Mouse (Mus musculus) right cerebral cortex, adult 2 months (tissue): Measurements from ENCODE around the gene Crisp4.

Experiments used
- DNase-seq, 2 experiments: peaks; one replicate each; pipeline ENCODE4 v3.0.0; 2021 to 2022; ENCODE audit warnings: low spot score in 2 of 2

Gene Crisp4

DNA sequence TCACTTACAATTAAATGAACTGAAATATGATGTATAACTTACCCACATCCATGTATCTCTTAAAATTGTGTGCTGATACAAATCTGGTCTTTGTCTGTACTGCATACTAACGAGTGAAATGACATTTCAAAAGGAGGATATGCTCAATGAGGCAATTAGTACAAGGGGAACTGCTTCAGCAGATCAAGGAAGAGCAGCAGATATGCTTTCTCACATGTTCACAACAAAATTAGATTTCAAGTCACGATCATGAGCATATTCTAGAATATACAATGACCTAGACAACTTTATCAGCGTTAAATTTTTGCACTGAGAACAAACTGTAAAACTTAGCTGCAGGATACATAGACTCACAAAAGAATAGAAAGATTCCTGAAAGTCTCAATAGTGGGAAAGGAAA, at the start of gene Crisp4:
TSS of gene Crisp4 (minus strand) at position 101 of the 400 bp plus-strand sequence.
- no peak for DNase-seq

DNA sequence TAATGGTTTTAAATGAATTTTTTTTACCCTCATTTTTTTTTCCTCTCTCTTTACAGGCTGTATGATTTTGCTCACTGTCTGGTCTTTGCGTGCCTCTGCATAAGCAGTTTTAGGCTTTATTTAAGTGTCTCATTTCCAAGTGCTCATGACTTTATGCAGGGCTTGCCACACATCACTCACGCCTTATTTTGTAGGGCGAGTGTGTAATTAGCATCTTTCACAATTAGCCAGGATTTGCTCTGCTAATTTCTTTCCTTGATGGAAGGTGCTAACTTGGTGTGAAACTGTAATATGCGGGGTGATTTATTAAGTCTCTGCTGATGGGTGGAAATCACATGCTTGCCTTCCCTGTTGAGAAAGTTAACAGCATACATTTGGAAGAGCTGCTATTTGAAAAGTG, 46.0 kb upstream of the Crisp4 start:
- DNase-seq, result no peak

DNA sequence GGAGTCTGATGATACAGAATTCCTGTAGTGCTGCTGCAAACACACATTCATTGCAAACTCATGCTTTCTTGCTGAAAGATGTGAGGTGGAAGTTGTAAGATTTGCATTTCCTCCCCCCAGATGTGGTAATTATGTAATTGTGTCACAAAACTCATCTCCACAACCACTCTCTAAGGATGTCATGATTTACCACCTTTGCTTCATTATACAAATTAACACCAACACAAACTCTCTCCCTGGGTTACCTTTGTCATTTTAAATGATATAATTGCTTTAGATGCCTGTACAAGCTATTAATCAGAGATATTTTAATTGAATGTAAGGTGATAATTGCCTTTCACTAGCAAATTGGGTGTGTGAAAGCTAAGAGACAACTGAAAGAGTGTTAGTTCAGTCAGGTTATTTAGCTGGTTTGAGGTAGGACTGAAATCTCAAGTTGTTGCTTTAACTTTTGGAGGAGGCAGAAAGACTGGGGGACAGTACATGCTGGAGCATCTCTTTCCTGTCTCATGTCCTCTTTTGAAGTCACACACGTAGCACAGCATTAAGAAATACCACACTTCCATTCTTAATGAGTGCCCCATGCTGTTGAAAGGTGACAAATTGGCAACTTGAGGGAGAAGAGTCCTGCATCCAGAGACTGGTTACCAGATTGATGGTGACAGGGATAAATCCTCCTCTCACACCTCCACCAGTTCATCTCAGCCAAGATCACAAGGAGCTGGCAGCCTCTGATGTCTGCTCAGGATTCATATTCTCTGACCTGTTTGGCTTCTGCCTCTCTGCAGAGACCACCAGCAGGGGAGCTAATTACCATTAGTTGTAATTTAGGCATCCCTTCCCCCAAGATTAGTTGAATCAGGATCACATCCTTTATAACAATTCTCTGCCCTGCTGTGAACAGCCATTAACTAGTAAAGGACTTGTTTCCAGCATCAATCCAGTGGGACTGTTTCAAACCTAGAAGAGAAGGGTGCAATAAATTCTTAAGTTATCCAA, 45.3 kb upstream of the Crisp4 start:
- no peak for DNase-seq

DNA sequence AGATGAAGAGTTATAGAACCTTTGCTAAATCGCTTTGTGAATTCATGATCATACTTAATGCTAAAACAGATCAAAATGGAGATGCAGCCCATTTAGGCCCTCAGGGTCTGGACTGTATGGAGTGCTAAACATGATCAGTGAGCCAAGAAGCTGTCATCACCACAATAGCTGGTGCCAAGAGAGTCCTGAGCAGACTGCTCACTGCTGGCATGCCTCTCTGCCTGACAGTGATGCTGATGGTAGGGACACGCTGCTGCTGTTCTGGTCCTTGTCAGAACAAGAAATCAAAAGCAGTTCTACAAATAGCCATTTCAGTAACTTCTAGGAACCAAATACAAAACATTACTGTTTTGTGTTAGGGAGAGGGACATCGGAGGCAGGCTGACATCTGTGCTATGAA, 35.5 kb upstream of the Crisp4 start:
- DNase-seq, result peak; percentile 6 to 13

DNA sequence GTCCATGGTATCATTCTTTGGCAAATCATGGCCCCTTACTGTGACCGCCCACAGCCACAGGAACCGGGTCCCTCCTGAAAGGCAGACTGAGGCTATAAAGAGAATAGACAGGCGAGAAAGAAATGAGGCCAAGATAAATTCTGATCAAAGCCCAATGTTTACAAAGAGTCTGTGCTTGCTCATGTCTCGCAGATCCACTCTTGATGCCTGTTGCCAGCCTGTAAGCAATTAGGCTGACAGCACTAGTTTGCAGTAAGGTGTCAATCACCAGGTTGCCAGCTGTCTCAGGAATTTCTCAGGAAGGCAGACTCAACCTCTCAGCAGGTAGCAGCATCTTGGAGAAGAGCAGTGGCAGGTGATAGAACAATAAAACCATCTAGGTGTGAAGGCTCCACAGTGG, 24.9 kb upstream of the Crisp4 start:
- DNase-seq, result no peak

DNA sequence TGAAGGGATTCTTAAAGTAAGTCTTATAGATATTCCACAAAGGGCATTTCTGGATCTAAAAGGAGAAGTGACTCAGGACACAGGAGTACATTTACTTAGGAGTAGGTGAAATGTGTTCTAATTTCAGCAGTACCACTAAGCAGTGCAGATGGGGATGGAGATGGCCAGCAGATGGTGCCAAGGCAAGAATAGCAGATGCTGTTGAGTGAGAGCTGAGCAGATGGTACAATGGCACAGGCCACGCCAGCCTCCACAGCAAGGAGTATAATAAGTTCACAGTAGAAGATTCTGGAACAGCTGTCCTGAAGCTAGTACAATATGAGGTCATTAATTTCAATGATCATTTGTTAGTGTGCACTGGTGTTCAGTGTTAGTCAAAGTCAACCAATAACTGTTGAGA, 22.6 kb upstream of the Crisp4 start:
- peak; percentile 70 to 81 for DNase-seq

DNA sequence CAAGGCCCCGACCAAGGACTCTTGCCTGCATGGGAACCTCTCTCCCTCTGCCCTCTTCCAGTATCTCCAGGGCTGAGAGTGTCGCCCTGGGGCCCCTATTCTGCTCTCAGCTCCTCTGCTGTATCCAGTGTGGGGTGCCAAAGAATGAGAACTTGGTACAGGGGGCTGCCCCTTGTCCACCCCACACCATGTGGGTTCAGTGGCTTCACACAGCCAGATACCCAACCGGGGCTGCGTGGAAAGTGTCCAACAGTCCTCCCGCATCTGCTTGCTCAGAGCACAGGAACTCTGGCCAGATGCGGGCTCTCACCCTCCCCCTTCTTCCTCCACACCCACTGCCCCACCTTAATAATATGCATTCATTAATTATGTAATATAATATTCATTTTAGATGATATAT, 13.4 kb upstream of the Crisp4 start:
- no peak for DNase-seq

DNA sequence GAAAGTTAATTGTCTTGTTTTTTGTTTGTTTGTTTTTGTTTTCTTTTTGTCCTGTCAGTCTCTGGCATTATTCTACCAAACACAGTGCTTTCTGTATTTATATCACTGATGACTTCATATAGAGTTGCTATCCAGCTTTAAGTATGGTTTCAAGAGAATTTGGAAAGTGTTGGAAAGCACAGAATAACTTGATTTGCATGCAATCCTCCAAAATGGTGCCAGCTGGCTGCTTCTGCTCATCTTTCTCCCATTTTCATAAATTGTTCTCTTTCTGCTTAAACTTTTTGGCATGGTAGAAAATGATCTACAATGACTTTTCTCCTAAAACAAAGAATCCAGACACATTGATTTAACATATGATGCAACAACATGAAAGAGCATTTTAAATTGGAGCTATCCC, 2.5 kb upstream of the Crisp4 start:
- peak; percentile 6 to 23 for DNase-seq

DNA sequence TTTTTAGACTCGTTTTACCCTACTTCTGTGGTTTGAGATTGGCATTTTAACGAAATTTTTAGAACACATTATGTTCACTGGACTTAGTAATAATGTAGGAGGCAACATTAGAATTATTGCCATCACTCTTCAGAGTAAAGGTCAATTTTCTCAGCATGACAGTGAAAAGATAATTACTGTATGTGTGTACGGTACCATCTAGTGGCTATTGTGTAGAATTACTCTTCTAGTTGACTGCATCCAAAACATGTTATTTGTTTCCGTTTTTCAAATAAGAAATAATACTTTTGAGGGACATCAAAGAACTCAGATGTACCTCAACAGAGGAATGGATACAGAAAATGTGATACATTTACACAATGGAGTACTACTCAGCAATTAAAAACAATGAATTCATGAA, 14.0 kb downstream of the Crisp4 start:
- DNase-seq, result no peak

DNA sequence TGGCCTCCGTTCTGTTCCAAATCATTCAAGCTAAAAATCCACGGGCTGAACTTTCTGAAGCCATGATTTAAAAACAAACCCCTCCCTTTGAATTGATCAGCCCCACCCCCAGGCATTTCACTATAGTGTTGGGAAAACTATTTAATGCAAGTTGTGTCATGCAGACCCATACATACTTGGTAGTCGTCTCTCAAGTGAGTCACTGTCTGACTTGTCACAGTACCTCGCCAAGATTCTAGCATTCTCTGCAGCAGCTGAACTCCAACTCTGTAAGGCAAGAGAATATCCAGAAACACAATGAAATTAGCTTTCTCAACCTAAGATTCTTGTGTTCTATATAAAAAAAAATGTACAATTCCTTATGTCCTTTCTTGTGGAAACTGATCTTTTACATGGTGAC, 15.7 kb downstream of the Crisp4 start:
- DNase-seq, result no peak

DNA sequence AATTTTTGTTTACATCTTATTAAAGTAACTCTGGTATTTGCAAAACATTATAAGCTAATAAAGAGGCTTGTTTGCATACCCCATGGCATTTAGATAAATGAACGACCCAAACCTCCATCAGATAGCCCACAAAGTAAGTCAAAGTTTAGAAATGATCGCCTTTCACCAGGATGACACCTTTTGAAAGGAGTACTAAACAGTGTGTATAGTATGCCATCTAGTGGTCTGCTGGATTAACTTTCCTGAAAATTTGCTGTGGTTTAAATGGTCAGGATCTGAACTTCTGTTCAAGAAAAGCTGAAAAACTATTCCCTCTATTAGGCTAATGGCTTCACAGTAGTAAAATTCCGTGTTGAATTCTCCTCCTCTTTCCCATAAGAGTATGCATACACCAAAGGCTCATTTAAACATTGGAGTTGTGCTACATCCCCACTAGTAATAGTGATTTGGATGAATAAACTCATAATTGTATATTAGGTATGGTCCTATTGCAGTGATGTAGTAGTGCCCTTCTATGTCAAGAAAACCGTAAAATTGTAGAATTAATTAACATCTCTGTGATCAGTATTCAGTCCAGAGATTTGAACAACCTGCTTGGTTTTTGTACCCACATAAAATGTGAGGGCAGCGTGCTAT, 38.9 kb downstream of the Crisp4 start:
- no peak for DNase-seq

DNA sequence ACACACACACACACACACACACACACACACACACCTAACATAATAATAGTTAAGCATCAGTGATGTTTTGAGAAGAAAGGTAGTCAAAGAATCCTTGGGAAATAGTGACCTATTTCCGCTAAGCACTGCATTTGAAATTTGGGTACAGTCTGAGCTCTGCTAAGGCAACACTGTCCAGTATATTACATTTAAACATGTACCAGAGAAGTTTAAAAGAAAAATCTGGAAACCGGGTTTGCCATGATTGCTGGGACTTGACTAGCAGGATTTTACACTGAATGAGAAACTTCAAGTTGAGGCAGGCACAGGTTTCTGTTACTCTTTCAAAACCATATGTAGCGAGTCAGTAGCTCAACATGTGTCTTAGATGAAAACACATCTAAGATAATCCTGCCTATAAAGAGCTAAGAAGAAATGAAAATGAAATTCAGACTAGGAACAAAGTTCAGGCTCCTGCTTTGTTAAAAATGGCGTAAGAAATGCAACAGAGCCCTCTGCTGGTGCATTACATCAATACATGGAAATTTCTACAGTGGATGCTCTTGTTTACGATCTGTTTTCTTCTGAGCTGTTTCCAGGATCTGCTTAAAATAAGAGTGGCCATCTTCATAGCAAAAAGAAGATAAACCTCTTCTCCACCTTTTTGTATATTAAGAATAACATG, 39.7 kb downstream of the Crisp4 start:
- peak; percentile 23 to 48 for DNase-seq

DNA sequence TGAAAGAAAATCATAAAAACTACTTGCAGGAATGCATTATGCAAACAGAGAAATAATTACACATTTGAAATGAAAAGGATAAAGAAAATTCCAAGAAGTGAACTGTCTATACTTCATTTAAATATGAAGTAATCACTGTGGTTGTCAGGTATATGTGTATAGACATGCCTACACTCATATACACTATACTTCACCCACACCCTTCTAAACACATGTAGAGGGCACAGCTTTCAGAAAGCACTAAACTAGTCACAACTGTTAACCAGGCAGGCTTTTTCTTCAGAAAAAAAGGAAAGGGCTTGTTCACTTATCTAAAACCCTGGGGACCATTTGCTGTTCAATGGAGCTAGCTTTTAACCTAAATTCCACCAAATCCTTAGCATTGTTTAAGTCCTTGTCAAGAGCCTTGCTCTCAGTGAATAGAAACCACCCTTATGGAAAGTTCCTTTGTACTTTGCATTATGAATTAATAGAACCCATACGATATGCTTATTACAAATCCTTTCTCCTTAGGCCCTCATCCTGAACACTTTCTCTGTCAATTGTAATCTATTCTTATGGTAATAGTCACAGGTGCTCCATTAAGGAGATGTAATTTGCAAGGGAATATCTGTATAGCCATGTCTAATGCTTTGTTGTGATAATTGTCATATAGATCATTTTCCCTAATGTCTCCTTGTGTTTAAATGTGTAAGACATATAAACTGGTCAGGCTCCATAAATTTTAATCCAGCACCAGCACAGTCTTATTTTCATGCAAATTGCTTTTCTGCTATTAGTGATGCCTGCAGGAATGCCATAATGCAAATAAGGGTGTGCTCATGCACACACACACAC, 40.5 kb downstream of the Crisp4 start:
- no peak for DNase-seq
